Mouse (Mus musculus): ENCODE data around the gene Zeb2. TPM values are rescaled to one million over a fixed set of nuclear protein-coding genes. Genes with fewer than 3 reads are reported as not detected.

Gene Zeb2
- 30.8 and 31.5 TPM in 2 replicates for polyA plus RNA-seq (2015; fragmentation: Nextera tagmentation; extraction: Ambion mirVana)

GRCm38 (mm10) chr2:45117087-45117561 is at the start of gene Zeb2:
Gene Zeb2 (minus strand): TSS chr2:45117395.
- Histone ChIP-seq H3K4me1 (peaks cover 35% of the 10 kb centered on the region), H3K27me3 (replicated peaks) (no peaks in the 10 kb centered on the region), H3K4me2 (peak within 1 kb of the TSS; percentile 84), H3K36me3 (replicated peaks) (no peaks in the 10 kb centered on the region), H3K9me3 (no peaks in the 10 kb centered on the region), H3K9ac (peak within 1 kb of the TSS; percentile 56), H3K4me3 (peak within 1 kb of the TSS; percentile 44), H3K27ac (peak within 1 kb of the TSS; percentile 79)
- ATAC-seq (replicated peaks) = peak; percentile 75
- under 1% methylated on average over 38 of the region's 39 CpGs for WGBS

- H3K27me3 ChIP-seq (replicated peaks) = no peaks in the 10 kb centered on the region
- H3K4me1 ChIP-seq = peaks cover 10% of the 10 kb centered on the region
- H3K9me3 ChIP-seq = no peaks in the 10 kb centered on the region
- peak overlapping the region; percentile 25; the same call in 1 of the 2 replicates for H3K27ac ChIP-seq
- H3K4me2 ChIP-seq = peak overlapping the region; percentile 52; the same call in 1 of the 2 replicates
- WGBS = 53% methylated on average over 5 of the region's 5 CpGs
- peak overlapping the region; percentile 20; the same call in 1 of the 2 replicates for H3K4me3 ChIP-seq
- H3K9ac ChIP-seq = no peak overlapping the region
- H3K36me3 ChIP-seq (replicated peaks) = no peaks in the 10 kb centered on the region
- 0 out of 2 replicates have a peak, but pooled peaks have one; percentile 14 for ATAC-seq (replicated peaks)
These were observed 41.6 kb upstream of the Zeb2 start for GRCm38 (mm10) chr2:45158785-45159184.

GRCm38 (mm10) chr2:45158351-45158782 is 41.2 kb upstream of the Zeb2 start:
- Histone ChIP-seq H3K9ac (peak overlapping the region; percentile 17; the same call in 1 of the 2 replicates), H3K4me1 (peaks cover 10% of the 10 kb centered on the region), H3K4me3 (peak overlapping the region; percentile 20), H3K27me3 (replicated peaks) (no peaks in the 10 kb centered on the region), H3K36me3 (replicated peaks) (no peaks in the 10 kb centered on the region), H3K9me3 (no peaks in the 10 kb centered on the region), H3K4me2 (peak overlapping the region; percentile 52), H3K27ac (peak overlapping the region; percentile 42; the same call in 1 of the 2 replicates)
- 5% methylated on average over 8 of the region's 8 CpGs for WGBS
- ATAC-seq (replicated peaks) = peak; percentile 60

- Histone ChIP-seq H3K27ac (no peak overlapping the region), H3K27me3 (replicated peaks) (no peaks in the 10 kb centered on the region), H3K36me3 (replicated peaks) (no peaks in the 10 kb centered on the region), H3K4me3 (no peak overlapping the region), H3K9me3 (no peaks in the 10 kb centered on the region), H3K4me2 (no peak overlapping the region), H3K9ac (no peak overlapping the region), H3K4me1 (peaks cover 5% of the 10 kb centered on the region)
- WGBS = 79% methylated on average over 1 of the region's 1 CpGs
- no peak for ATAC-seq (replicated peaks)
These were observed 36.1 kb upstream of the Zeb2 start for GRCm38 (mm10) chr2:45153315-45153714.

- H3K9ac ChIP-seq = no peak overlapping the region
- no peaks in the 10 kb centered on the region for H3K9me3 ChIP-seq
- no peaks in the 10 kb centered on the region for H3K36me3 ChIP-seq (replicated peaks)
- H3K27ac ChIP-seq = no peak overlapping the region
- no peak for ATAC-seq (replicated peaks)
- no peaks in the 10 kb centered on the region for H3K27me3 ChIP-seq (replicated peaks)
- no peak overlapping the region for H3K4me2 ChIP-seq
- no peaks in the 10 kb centered on the region for H3K4me1 ChIP-seq
- 94% methylated on average over 1 of the region's 1 CpGs for WGBS
- H3K4me3 ChIP-seq = no peak overlapping the region
These were observed 26.0 kb upstream of the Zeb2 start for GRCm38 (mm10) chr2:45143162-45143561.

GRCm38 (mm10) chr2:45138906-45139305 is 21.7 kb upstream of the Zeb2 start:
- Histone ChIP-seq H3K36me3 (replicated peaks) (no peaks in the 10 kb centered on the region), H3K9ac (no peak overlapping the region), H3K4me3 (no peak overlapping the region), H3K4me2 (no peak overlapping the region), H3K4me1 (no peaks in the 10 kb centered on the region), H3K9me3 (no peaks in the 10 kb centered on the region), H3K27me3 (replicated peaks) (no peaks in the 10 kb centered on the region), H3K27ac (no peak overlapping the region)
- no peak for ATAC-seq (replicated peaks)
- whole genome bisulfite sequencing = 84% methylated on average over 6 of the region's 6 CpGs

GRCm38 (mm10) chr2:45136783-45137182 is 19.6 kb upstream of the Zeb2 start:
- Histone ChIP-seq H3K4me2 (no peak overlapping the region), H3K27ac (no peak overlapping the region), H3K36me3 (replicated peaks) (no peaks in the 10 kb centered on the region), H3K27me3 (replicated peaks) (no peaks in the 10 kb centered on the region), H3K9ac (no peak overlapping the region), H3K9me3 (no peaks in the 10 kb centered on the region), H3K4me3 (no peak overlapping the region), H3K4me1 (no peaks in the 10 kb centered on the region)
- ATAC-seq (replicated peaks) = no peak
- WGBS = 70% methylated on average over 2 of the region's 2 CpGs

GRCm38 (mm10) chr2:45133225-45133624 is 16.0 kb upstream of the Zeb2 start:
- H3K4me2 ChIP-seq = no peak overlapping the region
- H3K9me3 ChIP-seq = no peaks in the 10 kb centered on the region
- H3K4me3 ChIP-seq = no peak overlapping the region
- WGBS = 89% methylated on average over 4 of the region's 4 CpGs
- H3K27ac ChIP-seq = no peak overlapping the region
- no peaks in the 10 kb centered on the region for H3K36me3 ChIP-seq (replicated peaks)
- no peak overlapping the region for H3K9ac ChIP-seq
- H3K4me1 ChIP-seq = no peaks in the 10 kb centered on the region
- H3K27me3 ChIP-seq (replicated peaks) = no peaks in the 10 kb centered on the region
- no peak for ATAC-seq (replicated peaks)

- Histone ChIP-seq H3K9ac (no peak overlapping the region), H3K4me3 (no peak overlapping the region), H3K4me2 (no peak overlapping the region), H3K9me3 (no peaks in the 10 kb centered on the region), H3K27me3 (replicated peaks) (no peaks in the 10 kb centered on the region), H3K27ac (no peak overlapping the region), H3K36me3 (replicated peaks) (no peaks in the 10 kb centered on the region), H3K4me1 (no peaks in the 10 kb centered on the region)
- no peak for ATAC-seq (replicated peaks)
- WGBS = 92% methylated on average over 4 of the region's 4 CpGs
These were observed 13.4 kb upstream of the Zeb2 start for GRCm38 (mm10) chr2:45130461-45131156.

- WGBS = 27% methylated on average over 6 of the region's 6 CpGs
- Histone ChIP-seq H3K4me1 (no peaks in the 10 kb centered on the region), H3K4me2 (no peak overlapping the region), H3K27ac (no peak overlapping the region), H3K9ac (no peak overlapping the region), H3K27me3 (replicated peaks) (no peaks in the 10 kb centered on the region), H3K4me3 (no peak overlapping the region), H3K9me3 (no peaks in the 10 kb centered on the region), H3K36me3 (replicated peaks) (no peaks in the 10 kb centered on the region)
- no peak for ATAC-seq (replicated peaks)
These were observed 12.4 kb upstream of the Zeb2 start for GRCm38 (mm10) chr2:45129556-45129955.

GRCm38 (mm10) chr2:45128696-45129095 is 11.5 kb upstream of the Zeb2 start:
- ATAC-seq (replicated peaks) = no peak
- Histone ChIP-seq H3K36me3 (replicated peaks) (no peaks in the 10 kb centered on the region), H3K27ac (no peak overlapping the region), H3K27me3 (replicated peaks) (no peaks in the 10 kb centered on the region), H3K9me3 (no peaks in the 10 kb centered on the region), H3K9ac (no peak overlapping the region), H3K4me3 (no peak overlapping the region), H3K4me2 (no peak overlapping the region), H3K4me1 (no peaks in the 10 kb centered on the region)
- WGBS = 93% methylated on average over 2 of the region's 2 CpGs

- Histone ChIP-seq H3K27ac (no peak overlapping the region), H3K27me3 (replicated peaks) (no peaks in the 10 kb centered on the region), H3K4me3 (no peak overlapping the region), H3K36me3 (replicated peaks) (no peaks in the 10 kb centered on the region), H3K4me1 (no peaks in the 10 kb centered on the region), H3K9ac (no peak overlapping the region), H3K4me2 (no peak overlapping the region), H3K9me3 (no peaks in the 10 kb centered on the region)
- 92% methylated on average over 5 of the region's 5 CpGs for WGBS
- no peak for ATAC-seq (replicated peaks)
These were observed 9.2 kb upstream of the Zeb2 start for GRCm38 (mm10) chr2:45126401-45126800.

GRCm38 (mm10) chr2:45125181-45125580 is 8.0 kb upstream of the Zeb2 start:
- Histone ChIP-seq H3K4me1 (no peaks in the 10 kb centered on the region), H3K27me3 (replicated peaks) (no peaks in the 10 kb centered on the region), H3K9ac (no peak overlapping the region), H3K36me3 (replicated peaks) (no peaks in the 10 kb centered on the region), H3K4me3 (no peak overlapping the region), H3K4me2 (no peak overlapping the region), H3K9me3 (no peaks in the 10 kb centered on the region), H3K27ac (no peak overlapping the region)
- WGBS = 84% methylated on average over 4 of the region's 4 CpGs
- ATAC-seq (replicated peaks) = no peak

All from midbrain, embryonic 15.5 days (tissue).